Mouse (Mus musculus) liver, postnatal 0 days (tissue): Measurements from ENCODE around the gene Drg1.
"Not testable (repeated sequence)": the region's sequence is repeated elsewhere in the genome, so short reads cannot be mapped to it uniquely, and the experiment has no call there.

Source experiments
- CTCF ChIP-seq: sonication (generic); IDR thresholded peaks from 2 replicates; pipeline ENCODE4 v1.5.1; 2016; ENCODE audit warnings: antibody characterized with exemption, low read depth
- EP300 ChIP-seq: IDR thresholded peaks from 2 replicates; pipeline ENCODE4 v1.6.1; 2016; ENCODE audit warnings: antibody characterized with exemption, low read depth, mild to moderate bottlenecking

GRCm38 (mm10) chr11:3182707-3183106 lies 83.5 kb downstream of the Drg1 start:
- not testable (repeated sequence) for TF ChIP-seq CTCF, EP300
